Mouse (Mus musculus) spleen, postnatal 10 days (tissue): ENCODE measurements around the gene Jade3.

ENCODE experiments used
- DNase-seq, 2 experiments: peaks; one replicate each; pipeline ENCODE4 v3.0.0; 2021 to 2022; ENCODE audit warnings: low spot score in 2 of 2

The Jade3 gene

DNA sequence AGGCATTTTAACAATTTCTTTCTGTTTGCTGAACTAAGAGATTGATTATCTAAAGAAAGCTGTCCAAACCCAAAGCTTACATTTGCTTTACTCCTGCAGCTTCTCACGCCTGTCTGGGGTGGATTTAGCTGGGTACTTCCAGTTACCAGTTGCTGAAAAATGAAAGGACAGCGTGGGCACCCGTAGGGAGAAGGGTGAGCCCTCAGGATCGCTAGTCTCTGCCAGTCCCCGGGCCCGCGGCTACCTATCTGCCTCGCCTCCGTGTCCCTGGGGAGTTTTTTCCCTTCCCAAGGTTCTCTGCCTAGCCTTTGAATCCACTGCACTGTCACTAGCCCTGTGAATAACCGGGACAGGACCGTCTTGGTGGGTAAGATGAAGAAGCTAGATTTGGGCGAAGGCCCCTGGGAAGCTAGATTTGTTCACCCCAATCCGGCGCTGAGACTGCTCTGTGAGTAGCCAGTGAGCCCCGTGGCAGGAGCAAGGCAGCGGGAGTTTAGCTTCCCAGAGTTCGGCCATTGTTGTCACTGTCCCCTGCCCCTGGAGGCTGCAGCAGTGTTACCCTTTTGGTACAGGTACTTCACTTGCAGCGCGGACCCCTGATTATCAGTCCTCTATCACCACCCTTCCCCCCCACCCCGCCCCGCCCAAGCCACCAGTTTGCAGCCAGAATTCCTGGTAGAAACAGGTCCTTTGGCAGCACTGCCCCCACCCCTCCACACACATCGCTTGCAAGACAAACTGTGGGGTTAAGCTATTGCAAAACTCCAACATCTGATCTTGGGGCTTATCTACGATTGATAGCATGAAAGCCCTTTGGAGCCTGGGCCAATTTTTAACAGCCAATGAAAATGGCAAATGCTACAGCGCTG, 122.8 kb downstream of the Jade3 start:
- DNase-seq: no peak

GRCm38 (mm10) chrX:20548880-20549440, 123.5 kb downstream of the Jade3 start:
- DNase-seq: no peak

GRCm38 (mm10) chrX:20549532-20549931, 124.0 kb downstream of the Jade3 start, which contains the start of gene Rgn:
TSS of gene Rgn (plus strand) at chrX:20549787.
- DNase-seq: no peak

- DNase-seq: no peak
Observed at GRCm38 (mm10) chrX:20552199-20552598, 126.7 kb downstream of the Jade3 start.

DNA sequence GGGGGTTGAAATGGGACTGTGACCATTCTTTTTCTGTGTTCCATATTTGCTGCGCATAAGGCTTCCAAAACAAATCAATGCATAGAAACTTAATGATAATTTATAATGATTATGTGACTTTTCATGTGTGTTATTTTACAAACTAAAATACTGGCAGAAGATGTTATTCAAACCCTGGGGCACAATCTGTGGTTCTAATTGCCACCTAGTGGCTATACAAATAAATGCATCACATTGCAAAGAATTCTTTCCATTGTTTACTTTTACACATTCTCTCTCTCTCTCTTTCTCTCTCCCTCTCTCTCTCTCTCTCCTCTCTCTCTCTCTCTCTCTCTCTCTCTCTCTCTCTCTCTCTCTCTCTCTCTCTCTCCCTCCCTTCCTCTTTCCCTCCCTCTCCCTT, 136.4 kb downstream of the Jade3 start:
- no peak for DNase-seq

- no peak for DNase-seq
Observed at GRCm38 (mm10) chrX:20563941-20564340, 138.5 kb downstream of the Jade3 start.
